Mouse (Mus musculus): ENCODE measurements at regions not wholly inside any gene's neighbourhood (a gene's known extent, or its start where the extent isn't known, plus 50 kb on each side); places are given as distances from the start of the nearest gene placed in this dataset.

DNA sequence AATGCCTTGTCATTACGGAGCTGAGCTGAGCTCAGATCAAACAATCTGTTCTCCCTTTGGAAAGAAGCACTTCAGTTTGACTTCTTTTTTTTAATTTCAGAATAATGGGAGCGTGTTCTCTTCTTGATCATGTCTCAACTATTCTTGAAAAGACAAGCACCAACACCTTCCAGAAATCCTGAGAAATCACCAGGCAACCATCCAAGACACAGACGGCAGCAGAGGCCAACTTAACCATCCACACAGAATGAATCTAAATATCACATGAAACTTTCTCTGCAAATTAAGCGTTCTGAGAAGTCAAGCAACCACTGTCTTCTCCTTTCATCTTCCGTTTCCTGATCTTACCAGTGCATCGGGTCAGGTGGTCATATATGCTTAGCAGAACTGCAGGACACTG is 50.8 kb upstream of the Slc38a4 start:
- H3K36me3 ChIP-seq (replicated peaks; ENCODE audit: low read length): no peaks in the 10 kb centered on the region
- no peaks in the 10 kb centered on the region for H3K27me3 ChIP-seq (replicated peaks)
- H3K9me3 ChIP-seq: 0 out of 2 replicates have a peak, but pooled peaks cover 4% of the 10 kb centered on the region
- TF ChIP-seq FLI1 (IDR thresholded peaks at IDR 0.05; ENCODE audit: low read length) (no peak), GATA1 (IDR thresholded peaks at IDR 0.05; ENCODE audit: borderline replicate concordance, low read length) (no peak)
- no peak overlapping the region for H3K4me3 ChIP-seq (replicated peaks)
- H3K4me1 ChIP-seq: no peaks in the 10 kb centered on the region

Measured in megakaryocyte, embryonic 14.5 days (primary cell).